Mouse (Mus musculus) hindbrain, embryonic 10.5 days (tissue): ENCODE measurements around the gene Bcas3. TPM values are rescaled to one million over a fixed set of nuclear protein-coding genes. Genes with fewer than 3 reads are reported as not detected.

Experiments used
- DNase-seq: peaks from one replicate; pipeline ENCODE4 v3.0.0-alpha.2; 2017; ENCODE audit warnings: low spot score
- H3K27ac ChIP-seq: fragments of 300-500 bp; sonication (generic); 2 replicates; pipeline ENCODE4 v1.5.1; 2016; ENCODE audit warnings: mild to moderate bottlenecking, moderate library complexity
- H3K27me3 ChIP-seq: fragments of 300-500 bp; sonication (generic); 2 replicates; pipeline ENCODE4 v1.6.1; 2016; ENCODE audit warnings: mild to moderate bottlenecking; ENCODE audit not compliant: poor library complexity, insufficient read depth, severe bottlenecking
- H3K36me3 ChIP-seq: fragments of 300-500 bp; sonication (generic); 2 replicates; pipeline ENCODE4 v1.6.1; 2016; ENCODE audit warnings: mild to moderate bottlenecking, moderate library complexity
- H3K4me1 ChIP-seq: fragments of 300-500 bp; sonication (generic); replicated peaks from 2 replicates; pipeline ENCODE4 v1.6.1; 2016; ENCODE audit warnings: mild to moderate bottlenecking
- H3K4me3 ChIP-seq: fragments of 300-500 bp; sonication (generic); 2 replicates; pipeline ENCODE4 v1.5.1; 2016; ENCODE audit warnings: mild to moderate bottlenecking, moderate library complexity
- H3K9me3 ChIP-seq: fragments of 300-500 bp; sonication (generic); 2 replicates; pipeline ENCODE4 v1.6.1; 2016; ENCODE audit warnings: mild to moderate bottlenecking, moderate library complexity
- WGBS: fragments of 180-500 bp; shearing (Covaris S2); methylation state at CpG from one replicate; pipeline ENCODE4 v1.1.7; 2016; 5-methylcytosine and 5-hydroxymethylcytosine counted together
- polyA plus RNA-seq: library from polyadenylated mRNA; unstranded; fragments of >200 nt; fragmentation: Nextera tagmentation; extraction: Ambion mirVana; gene quantifications from 2 replicates; pipeline ENCODE4 v1.2.1, GENCODE M21; 2016

Gene Bcas3
- polyA plus RNA-seq, 1 experiment from 2014 or later: 37.3 TPM

DNA sequence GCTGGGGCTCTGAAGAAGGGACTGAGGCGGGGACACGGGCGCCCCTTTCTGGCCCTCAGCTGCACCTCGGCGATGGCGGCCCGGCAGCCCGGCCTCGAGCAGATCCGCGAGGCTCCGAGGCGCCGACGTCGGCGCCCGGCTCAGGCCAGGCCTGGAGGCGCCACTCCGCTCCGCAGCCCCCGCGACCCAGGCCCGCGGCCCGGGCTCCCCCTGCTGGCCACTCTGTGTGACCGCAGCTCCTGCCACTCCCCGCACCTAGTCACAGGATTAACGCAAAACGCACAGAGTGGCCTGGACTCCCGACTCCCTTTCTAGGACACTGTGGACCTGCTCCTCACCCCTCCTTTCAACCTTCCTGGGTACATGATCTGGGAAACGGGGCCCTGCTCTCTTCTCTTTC, 489.0 kb downstream of the Bcas3 start:
- Histone ChIP-seq H3K27ac (peak overlapping the region; percentile 80), H3K9me3 (no peaks in the 10 kb centered on the region), H3K4me3 (peak overlapping the region; percentile 60), H3K36me3 (peaks cover 10% of the 10 kb centered on the region; the same call in 1 of the 2 replicates), H3K27me3 (peaks cover 98% of the 10 kb centered on the region), H3K4me1 (peaks cover 68% of the 10 kb centered on the region)
- peak; percentile 84 for DNase-seq
- under 1% methylated on average over 32 of the region's 32 CpGs for WGBS

DNA sequence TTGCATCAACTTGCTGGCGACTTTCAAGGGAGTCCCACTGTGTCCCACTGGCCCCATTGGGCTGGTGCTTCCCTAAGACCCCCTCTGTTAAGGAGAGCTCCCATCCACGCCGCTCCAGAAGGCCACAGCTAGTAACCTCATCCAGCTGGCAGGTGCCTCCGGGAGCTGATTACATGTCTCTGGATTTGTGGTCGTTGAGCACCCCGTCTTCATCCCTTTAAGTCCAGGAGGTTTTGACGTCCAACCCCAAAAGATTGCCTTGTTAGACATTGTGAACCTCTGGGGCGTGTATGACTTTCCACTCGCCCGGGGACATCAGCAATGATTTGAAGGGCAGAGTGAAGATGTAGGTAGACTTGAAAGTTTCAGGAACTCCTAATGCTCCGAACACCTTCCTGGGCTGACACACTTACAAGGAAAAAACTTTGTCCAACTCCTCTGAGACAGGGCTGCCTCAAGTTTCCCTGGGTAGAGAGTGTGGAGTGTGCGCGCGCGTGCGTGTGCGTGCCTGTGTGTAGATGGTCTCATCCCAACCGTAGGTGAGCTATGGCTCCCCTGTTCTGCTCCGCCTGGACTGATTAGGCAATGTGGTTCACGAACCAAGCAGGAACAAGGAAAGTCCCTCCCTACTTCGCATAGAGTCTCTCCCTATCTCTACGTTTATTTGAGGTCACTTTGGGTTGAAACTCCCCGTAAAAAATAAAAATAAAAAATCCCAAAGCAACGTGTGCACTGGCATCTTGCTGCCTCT, 489.8 kb downstream of the Bcas3 start:
- WGBS: 6% methylated on average over 24 of the region's 24 CpGs
- peaks cover 60% of the 10 kb centered on the region for H3K4me1 ChIP-seq
- peak overlapping the region; percentile 60 for H3K4me3 ChIP-seq
- H3K27me3 ChIP-seq: peaks cover 96% of the 10 kb centered on the region
- 0 out of 2 replicates have a peak, but pooled peaks cover 6% of the 10 kb centered on the region for H3K36me3 ChIP-seq
- H3K27ac ChIP-seq: peak overlapping the region; percentile 80
- DNase-seq: no peak
- no peaks in the 10 kb centered on the region for H3K9me3 ChIP-seq

- Histone ChIP-seq H3K4me3 (peak overlapping the region; percentile 60), H3K9me3 (no peaks in the 10 kb centered on the region), H3K27me3 (peaks cover 95% of the 10 kb centered on the region), H3K36me3 (0 out of 2 replicates have a peak, but pooled peaks cover under 1% of the 10 kb centered on the region), H3K4me1 (peaks cover 55% of the 10 kb centered on the region), H3K27ac (peak overlapping the region; percentile 80)
- DNase-seq: peak; percentile 86
- under 1% methylated on average over 18 of the region's 18 CpGs for WGBS
Measured at GRCm38 (mm10) chr11:85843347-85843692, 490.4 kb downstream of the Bcas3 start.

- DNase-seq: peak; percentile 92
- Histone ChIP-seq H3K27ac (peak overlapping the region; percentile 80), H3K4me3 (peak overlapping the region; percentile 60), H3K4me1 (peaks cover 61% of the 10 kb centered on the region), H3K27me3 (peaks cover 90% of the 10 kb centered on the region), H3K9me3 (no peaks in the 10 kb centered on the region), H3K36me3 (no peaks in the 10 kb centered on the region)
- WGBS: under 1% methylated on average over 54 of the region's 54 CpGs
Measured at GRCm38 (mm10) chr11:85844144-85844965, 491.4 kb downstream of the Bcas3 start.

DNA sequence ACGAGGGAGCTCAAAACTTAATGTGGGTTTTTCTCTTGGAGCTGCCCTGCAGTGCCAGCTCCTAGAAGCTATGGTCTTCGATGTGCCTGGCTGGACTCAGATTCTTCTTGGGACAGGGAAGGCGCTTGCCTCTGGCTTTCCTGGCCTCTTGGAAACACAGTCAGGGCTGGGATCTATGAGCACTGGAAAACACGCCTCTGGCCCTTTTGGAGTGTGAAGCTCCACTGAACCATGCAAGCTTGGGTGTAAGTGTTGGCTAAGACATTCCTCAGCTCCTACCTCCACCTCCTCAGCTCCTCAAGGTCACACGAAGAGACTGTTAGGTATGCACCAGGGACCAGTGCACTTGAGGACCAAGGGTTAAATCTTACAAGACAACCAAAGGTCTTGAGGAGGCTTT, 492.0 kb downstream of the Bcas3 start:
- DNase-seq: no peak
- Histone ChIP-seq H3K4me1 (peaks cover 61% of the 10 kb centered on the region), H3K27ac (0 out of 2 replicates have a peak overlapping the region, but pooled peaks have one; percentile 80), H3K9me3 (no peaks in the 10 kb centered on the region), H3K36me3 (no peaks in the 10 kb centered on the region), H3K27me3 (peaks cover 89% of the 10 kb centered on the region), H3K4me3 (peak overlapping the region; percentile 60)
- 28% methylated on average over 5 of the region's 5 CpGs for WGBS

DNA sequence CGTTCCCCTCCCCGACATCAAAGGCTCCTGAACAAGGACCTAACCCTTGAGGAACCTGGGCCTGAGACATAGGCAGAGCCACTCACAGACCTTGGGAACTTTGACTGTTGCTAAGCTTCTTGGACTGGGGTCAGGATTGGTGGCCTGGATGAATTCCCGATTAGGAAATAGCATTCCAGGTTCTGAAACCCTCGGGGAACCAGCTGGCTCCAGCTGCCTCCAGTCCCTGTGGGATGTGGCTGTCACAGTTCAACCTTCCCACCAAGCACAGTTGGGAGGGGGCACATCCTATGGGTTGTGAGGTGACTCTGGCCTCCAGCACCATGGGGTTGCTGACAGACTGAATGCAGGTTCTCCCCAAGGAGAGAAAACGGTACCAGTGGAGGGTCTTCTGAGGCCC, 493.0 kb downstream of the Bcas3 start:
- H3K27me3 ChIP-seq: peaks cover 83% of the 10 kb centered on the region
- no peaks in the 10 kb centered on the region for H3K9me3 ChIP-seq
- 48% methylated on average over 5 of the region's 5 CpGs for WGBS
- peaks cover 53% of the 10 kb centered on the region for H3K4me1 ChIP-seq
- no peaks in the 10 kb centered on the region for H3K36me3 ChIP-seq
- no peak for DNase-seq
- no peak overlapping the region for H3K27ac ChIP-seq
- no peak overlapping the region for H3K4me3 ChIP-seq

- DNase-seq: no peak
- Histone ChIP-seq H3K4me3 (no peak overlapping the region), H3K9me3 (no peaks in the 10 kb centered on the region), H3K36me3 (no peaks in the 10 kb centered on the region), H3K27ac (no peak overlapping the region), H3K4me1 (peaks cover 52% of the 10 kb centered on the region), H3K27me3 (peaks cover 77% of the 10 kb centered on the region)
- WGBS: 46% methylated on average over 4 of the region's 4 CpGs
Measured at GRCm38 (mm10) chr11:85846509-85846908, 493.5 kb downstream of the Bcas3 start.

DNA sequence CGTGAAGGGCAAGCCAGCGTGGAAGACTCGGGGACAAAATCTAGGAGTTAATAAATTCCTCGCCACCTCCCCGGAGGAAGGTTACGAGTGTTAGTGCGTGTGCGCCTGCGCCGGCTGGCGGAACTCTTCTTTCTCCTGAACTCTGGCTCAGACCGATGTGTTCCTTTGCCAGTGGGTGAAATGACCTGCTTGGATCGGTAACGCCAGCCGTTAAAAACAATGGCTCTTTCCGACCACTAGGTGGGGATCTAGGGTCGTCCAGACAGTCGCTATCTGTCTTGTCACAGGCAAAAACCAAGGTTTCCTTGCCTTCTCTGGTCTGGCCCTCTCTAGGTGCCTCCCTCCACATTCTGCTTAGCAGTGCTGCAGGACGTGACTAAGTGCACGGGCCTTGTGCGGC, 496.1 kb downstream of the Bcas3 start:
- H3K27ac ChIP-seq: peak overlapping the region; percentile 50; the same call in 1 of the 2 replicates
- peaks cover 51% of the 10 kb centered on the region for H3K27me3 ChIP-seq
- no peaks in the 10 kb centered on the region for H3K36me3 ChIP-seq
- DNase-seq: peak; percentile 83
- WGBS: 1% methylated on average over 21 of the region's 21 CpGs
- H3K9me3 ChIP-seq: no peaks in the 10 kb centered on the region
- H3K4me1 ChIP-seq: peaks cover 30% of the 10 kb centered on the region
- H3K4me3 ChIP-seq: peak overlapping the region; percentile 46

GRCm38 (mm10) chr11:85850233-85850632, 497.3 kb downstream of the Bcas3 start, which contains the start of gene Gm11444:
Gene Gm11444, minus strand, starts transcription at chr11:85850333.
- no peaks in the 10 kb centered on the region for H3K36me3 ChIP-seq
- no peak within 1 kb of the TSS for H3K27ac ChIP-seq
- H3K27me3 ChIP-seq: peaks cover 43% of the 10 kb centered on the region
- peaks cover 22% of the 10 kb centered on the region for H3K4me1 ChIP-seq
- DNase-seq: no peak
- 86% methylated on average over 6 of the region's 6 CpGs for WGBS
- H3K4me3 ChIP-seq: 0 out of 2 replicates have a peak within 1 kb of the TSS, but pooled peaks have one; percentile 46
- no peaks in the 10 kb centered on the region for H3K9me3 ChIP-seq

DNA sequence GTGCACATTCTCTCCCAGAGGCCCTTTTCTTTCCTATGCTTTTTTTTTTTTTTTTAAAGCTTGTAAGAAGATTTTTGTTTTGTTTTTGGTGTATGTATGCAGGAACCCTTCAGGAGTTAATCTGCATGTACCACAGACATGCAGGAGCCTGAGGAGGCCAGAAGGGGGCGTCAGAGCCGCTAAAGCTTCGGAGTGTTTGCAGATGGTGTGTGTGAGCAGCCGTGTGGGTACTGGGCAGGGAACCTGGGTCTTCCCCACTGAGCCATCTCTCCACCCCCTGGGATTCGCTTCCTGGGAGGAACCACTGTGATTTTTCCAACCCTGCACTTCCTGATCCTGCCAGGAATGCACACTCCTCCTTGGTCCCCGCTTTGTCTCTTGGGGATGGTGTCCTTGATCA, 497.8 kb downstream of the Bcas3 start:
- H3K4me1 ChIP-seq: peaks cover 22% of the 10 kb centered on the region
- H3K9me3 ChIP-seq: no peaks in the 10 kb centered on the region
- 44% methylated on average over 6 of the region's 6 CpGs for WGBS
- H3K27me3 ChIP-seq: peaks cover 43% of the 10 kb centered on the region
- H3K27ac ChIP-seq: no peak overlapping the region
- no peak for DNase-seq
- H3K4me3 ChIP-seq: no peak overlapping the region
- H3K36me3 ChIP-seq: no peaks in the 10 kb centered on the region

- H3K36me3 ChIP-seq: no peaks in the 10 kb centered on the region
- H3K4me3 ChIP-seq: peak overlapping the region; percentile 34; the same call in 1 of the 2 replicates
- H3K27ac ChIP-seq: peak overlapping the region; percentile 81
- peak; percentile 62 for DNase-seq
- H3K27me3 ChIP-seq: peaks cover 19% of the 10 kb centered on the region; the same call in 1 of the 2 replicates
- WGBS: 14% methylated on average over 6 of the region's 6 CpGs
- H3K4me1 ChIP-seq: peaks cover 14% of the 10 kb centered on the region
- H3K9me3 ChIP-seq: no peaks in the 10 kb centered on the region
Measured at GRCm38 (mm10) chr11:85857997-85858698, 505.2 kb downstream of the Bcas3 start.

GRCm38 (mm10) chr11:85864363-85864762, 511.4 kb downstream of the Bcas3 start:
- Histone ChIP-seq H3K4me3 (no peak overlapping the region), H3K36me3 (no peaks in the 10 kb centered on the region), H3K9me3 (no peaks in the 10 kb centered on the region), H3K27ac (no peak overlapping the region), H3K4me1 (no peaks in the 10 kb centered on the region), H3K27me3 (peaks cover 10% of the 10 kb centered on the region; the same call in 1 of the 2 replicates)
- WGBS: 35% methylated on average over 7 of the region's 7 CpGs
- DNase-seq: no peak
